Mouse (Mus musculus) kidney, adult 2 months (tissue): ENCODE data around the gene Atp5d. TPM values are rescaled to one million over a fixed set of nuclear protein-coding genes. Genes with fewer than 3 reads are reported as not detected.

ENCODE experiments used
- DNase-seq: peaks from one replicate; pipeline ENCODE4 v3.0.0; 2021
- H3K27ac ChIP-seq: fragments of 200-500 bp; 2 replicates; pipeline ENCODE4 v1.5.1; 2012; ENCODE audit warnings: low read depth, low read length, control low read depth, inconsistent platforms; ENCODE audit not compliant: insufficient read depth
- H3K27me3 ChIP-seq: fragments of 200-500 bp; replicated peaks from 2 replicates; pipeline ENCODE4 v1.6.1; 2012; ENCODE audit warnings: mild to moderate bottlenecking, moderate library complexity, low read length, inconsistent platforms; ENCODE audit not compliant: control insufficient read depth, insufficient read depth
- H3K36me3 ChIP-seq: fragments of 200-500 bp; 2 replicates; pipeline ENCODE4 v1.6.1; 2012; ENCODE audit warnings: mild to moderate bottlenecking, moderate library complexity, low read length, inconsistent platforms; ENCODE audit not compliant: control insufficient read depth, insufficient read depth
- H3K4me1 ChIP-seq: fragments of 200-500 bp; 2 replicates; pipeline ENCODE4 v1.6.1; 2011; ENCODE audit warnings: low read length; ENCODE audit not compliant: control insufficient read depth, insufficient read depth
- H3K4me3 ChIP-seq: fragments of 200-500 bp; 2 replicates; pipeline ENCODE4 v1.5.1; 2011; ENCODE audit warnings: mild to moderate bottlenecking, low read depth, low read length, control low read depth; ENCODE audit not compliant: insufficient read depth
- CTCF ChIP-seq: fragments of 200-500 bp; conservative IDR thresholded peaks from 2 replicates; pipeline ENCODE4 v1.5.1; 2011; ENCODE audit warnings: low read depth, mild to moderate bottlenecking, control low read depth, low read length, moderate library complexity, mixed read lengths; ENCODE audit not compliant: insufficient read depth, insufficient read length
- POLR2A ChIP-seq: fragments of 200-500 bp; IDR thresholded peaks from one replicate; pipeline ENCODE4 v1.6.1; 2011; ENCODE audit warnings: low read depth, low read length, control low read depth
- WGBS: fragments of 180-500 bp; shearing (Covaris S2); methylation state at CpG from one replicate; pipeline ENCODE4 v1.1.7; 2018; 5-methylcytosine and 5-hydroxymethylcytosine counted together
- polyA plus RNA-seq: library from polyadenylated mRNA; depleted of rRNA; stranded (reverse); fragments of >200 nt; gene quantifications from 2 replicates; pipeline ENCODE4 v1.2.3, GENCODE M21; 2012

Atp5d gene
- polyA plus RNA-seq, 1 experiment = 1,948 TPM

GRCm38 (mm10) chr10:80097275-80097674 lies 41.2 kb upstream of the Atp5d start:
- H3K4me3 ChIP-seq = no peak overlapping the region
- WGBS = 17% methylated on average over 7 of the region's 7 CpGs
- no peaks in the 10 kb centered on the region for H3K27me3 ChIP-seq
- no peaks in the 10 kb centered on the region for H3K36me3 ChIP-seq
- H3K4me1 ChIP-seq = peaks cover 55% of the 10 kb centered on the region
- TF ChIP-seq CTCF = no peak
- no peak for TF ChIP-seq POLR2A
- no peak for DNase-seq
- H3K27ac ChIP-seq = no peak overlapping the region

- TF ChIP-seq CTCF (no peak), POLR2A (no peak)
- Histone ChIP-seq H3K4me1 (peaks cover 47% of the 10 kb centered on the region), H3K27ac (no peak overlapping the region), H3K27me3 (no peaks in the 10 kb centered on the region), H3K4me3 (no peak overlapping the region), H3K36me3 (no peaks in the 10 kb centered on the region)
- 65% methylated on average over 5 of the region's 5 CpGs for WGBS
- DNase-seq = peak; percentile 49
Observed at GRCm38 (mm10) chr10:80098630-80099029, 39.8 kb upstream of the Atp5d start.

DNA sequence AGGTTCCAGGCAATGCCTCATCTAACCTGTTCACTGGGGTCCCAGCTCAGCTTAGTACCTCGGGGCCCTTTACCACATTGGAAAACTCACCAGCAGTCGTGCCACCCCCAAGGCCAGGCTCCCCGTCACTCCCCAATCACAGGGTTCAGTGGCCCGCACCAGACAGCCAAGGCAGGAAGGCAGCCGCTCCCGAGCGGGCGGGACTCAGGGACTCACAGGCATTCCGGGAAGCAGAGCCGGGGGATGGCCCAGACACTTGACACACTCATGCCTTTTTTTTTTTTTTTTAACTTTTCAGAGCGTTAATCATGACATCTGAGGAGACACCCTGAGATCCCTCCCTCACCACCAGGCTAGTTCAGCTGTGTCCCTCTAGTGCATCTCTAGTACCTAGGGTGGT lies 37.5 kb upstream of the Atp5d start:
- Histone ChIP-seq H3K27ac (no peak overlapping the region; the same call in 1 of the 2 replicates), H3K4me1 (peaks cover 30% of the 10 kb centered on the region), H3K4me3 (peak overlapping the region; percentile 95; the same call in 1 of the 2 replicates), H3K27me3 (no peaks in the 10 kb centered on the region), H3K36me3 (no peaks in the 10 kb centered on the region)
- TF ChIP-seq CTCF = no peak
- WGBS = 16% methylated on average over 11 of the region's 11 CpGs
- DNase-seq = peak; percentile 73

- H3K4me1 ChIP-seq = peaks cover 18% of the 10 kb centered on the region
- peak; percentile 91 for DNase-seq
- peak overlapping the region; percentile 94 for H3K27ac ChIP-seq
- H3K36me3 ChIP-seq = no peaks in the 10 kb centered on the region
- no peaks in the 10 kb centered on the region for H3K27me3 ChIP-seq
- WGBS = under 1% methylated on average over 59 of the region's 59 CpGs
- peak overlapping the region; percentile 95 for H3K4me3 ChIP-seq
- TF ChIP-seq CTCF (no peak), POLR2A (peak; percentile 3)
Observed at GRCm38 (mm10) chr10:80102216-80102915, 36.1 kb upstream of the Atp5d start.

GRCm38 (mm10) chr10:80103032-80103431 lies 35.4 kb upstream of the Atp5d start:
- TF ChIP-seq CTCF (no peak), POLR2A (no peak)
- no peaks in the 10 kb centered on the region for H3K36me3 ChIP-seq
- no peak overlapping the region for H3K4me3 ChIP-seq
- H3K4me1 ChIP-seq = peaks cover 18% of the 10 kb centered on the region; the same call in 1 of the 2 replicates
- no peak for DNase-seq
- 81% methylated on average over 2 of the region's 2 CpGs for WGBS
- H3K27ac ChIP-seq = peak overlapping the region; percentile 88
- no peaks in the 10 kb centered on the region for H3K27me3 ChIP-seq

GRCm38 (mm10) chr10:80104181-80104580 lies 34.3 kb upstream of the Atp5d start:
- 77% methylated on average over 3 of the region's 3 CpGs for whole genome bisulfite sequencing
- Histone ChIP-seq H3K4me1 (peaks cover 13% of the 10 kb centered on the region; the same call in 1 of the 2 replicates), H3K4me3 (no peak overlapping the region), H3K27me3 (no peaks in the 10 kb centered on the region), H3K27ac (no peak overlapping the region), H3K36me3 (no peaks in the 10 kb centered on the region)
- TF ChIP-seq POLR2A = no peak
- no peak for TF ChIP-seq CTCF
- no peak for DNase-seq

DNA sequence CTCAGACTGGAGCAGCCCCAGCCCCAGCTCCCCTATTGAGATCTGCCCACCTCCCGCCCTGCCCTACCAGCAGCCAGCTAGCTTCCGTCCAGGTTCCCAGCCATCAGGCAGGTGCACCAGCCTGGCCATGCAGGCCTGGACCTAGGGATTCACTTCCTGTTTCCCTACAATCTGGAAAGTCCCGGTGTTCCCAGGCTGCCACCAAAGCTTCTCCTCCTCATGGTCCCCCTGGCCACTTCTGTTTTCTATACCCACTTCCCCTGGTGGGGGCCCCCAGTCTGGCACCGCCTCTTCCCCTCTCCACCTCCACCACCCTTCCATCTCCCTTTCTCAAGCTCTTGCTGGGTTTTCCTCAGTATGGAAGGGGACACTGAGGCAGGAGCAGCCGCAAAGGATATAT lies 33.0 kb upstream of the Atp5d start, which contains the start of gene Sbno2:
Sbno2 (minus strand) TSS at position 112 of the 400 bp plus-strand sequence.
- no peak for TF ChIP-seq CTCF
- no peak for TF ChIP-seq POLR2A
- H3K4me3 ChIP-seq = no peak within 1 kb of the TSS
- no peak within 1 kb of the TSS for H3K27ac ChIP-seq
- H3K4me1 ChIP-seq = peaks cover 13% of the 10 kb centered on the region; the same call in 1 of the 2 replicates
- DNase-seq = no peak
- no peaks in the 10 kb centered on the region for H3K27me3 ChIP-seq
- 83% methylated on average over 5 of the region's 5 CpGs for WGBS
- H3K36me3 ChIP-seq = no peaks in the 10 kb centered on the region
